Mouse (Mus musculus) limb, embryonic 13.5 days (tissue): ENCODE data around the gene Nrxn2. TPM values are rescaled to one million over a fixed set of nuclear protein-coding genes. Genes with fewer than 3 reads are reported as not detected.

Experiments used
- ATAC-seq: fragments of 200-750 bp; cut with Nextera tagmentation; 2 replicates; pipeline ENCODE4 v1.8.0; 2017; ENCODE audit warnings: low read depth, moderate number of reproducible peaks, moderate TSS enrichment; ENCODE audit not compliant: low FRiP score
- H3K27ac ChIP-seq: fragments of 300-500 bp; sonication (generic); 2 replicates; pipeline ENCODE4 v1.5.1; 2015; ENCODE audit warnings: inconsistent platforms, mild to moderate bottlenecking, moderate library complexity
- H3K27me3 ChIP-seq: fragments of 300-500 bp; sonication (generic); 2 replicates; pipeline ENCODE4 v1.6.1; 2015; ENCODE audit warnings: mild to moderate bottlenecking, inconsistent platforms
- H3K36me3 ChIP-seq: fragments of 300-500 bp; sonication (generic); 2 replicates; pipeline ENCODE4 v1.6.1; 2015; ENCODE audit warnings: inconsistent platforms, mild to moderate bottlenecking, moderate library complexity
- H3K4me1 ChIP-seq: fragments of 300-500 bp; sonication (generic); 2 replicates; pipeline ENCODE4 v1.6.1; 2015; ENCODE audit warnings: inconsistent platforms
- H3K4me2 ChIP-seq: fragments of 300-500 bp; sonication (generic); replicated peaks from 2 replicates; pipeline ENCODE4 v1.6.1; 2015; ENCODE audit warnings: inconsistent platforms, mild to moderate bottlenecking, moderate library complexity
- H3K4me3 ChIP-seq: fragments of 300-500 bp; sonication (generic); 2 replicates; pipeline ENCODE4 v1.5.1; 2015; ENCODE audit warnings: moderate library complexity, mild to moderate bottlenecking, inconsistent platforms
- H3K9ac ChIP-seq: fragments of 300-500 bp; sonication (generic); 2 replicates; pipeline ENCODE4 v1.6.1; 2015; ENCODE audit warnings: mild to moderate bottlenecking, inconsistent platforms
- H3K9me3 ChIP-seq: fragments of 300-500 bp; sonication (generic); 2 replicates; pipeline ENCODE4 v1.6.1; 2016; ENCODE audit warnings: inconsistent platforms
- WGBS: fragments of 180-500 bp; shearing (Covaris S2); methylation state at CpG from one replicate; pipeline ENCODE4 v1.1.7; 2015; 5-methylcytosine and 5-hydroxymethylcytosine counted together
- polyA plus RNA-seq: library from polyadenylated mRNA; unstranded; fragments of >200 nt; fragmentation: Nextera tagmentation; extraction: Ambion mirVana; gene quantifications from 2 replicates; pipeline ENCODE4 v1.2.1, GENCODE M21; 2015

Nrxn2 gene
- polyA plus RNA-seq, 1 experiment from 2014 or later: 1.6 TPM

DNA sequence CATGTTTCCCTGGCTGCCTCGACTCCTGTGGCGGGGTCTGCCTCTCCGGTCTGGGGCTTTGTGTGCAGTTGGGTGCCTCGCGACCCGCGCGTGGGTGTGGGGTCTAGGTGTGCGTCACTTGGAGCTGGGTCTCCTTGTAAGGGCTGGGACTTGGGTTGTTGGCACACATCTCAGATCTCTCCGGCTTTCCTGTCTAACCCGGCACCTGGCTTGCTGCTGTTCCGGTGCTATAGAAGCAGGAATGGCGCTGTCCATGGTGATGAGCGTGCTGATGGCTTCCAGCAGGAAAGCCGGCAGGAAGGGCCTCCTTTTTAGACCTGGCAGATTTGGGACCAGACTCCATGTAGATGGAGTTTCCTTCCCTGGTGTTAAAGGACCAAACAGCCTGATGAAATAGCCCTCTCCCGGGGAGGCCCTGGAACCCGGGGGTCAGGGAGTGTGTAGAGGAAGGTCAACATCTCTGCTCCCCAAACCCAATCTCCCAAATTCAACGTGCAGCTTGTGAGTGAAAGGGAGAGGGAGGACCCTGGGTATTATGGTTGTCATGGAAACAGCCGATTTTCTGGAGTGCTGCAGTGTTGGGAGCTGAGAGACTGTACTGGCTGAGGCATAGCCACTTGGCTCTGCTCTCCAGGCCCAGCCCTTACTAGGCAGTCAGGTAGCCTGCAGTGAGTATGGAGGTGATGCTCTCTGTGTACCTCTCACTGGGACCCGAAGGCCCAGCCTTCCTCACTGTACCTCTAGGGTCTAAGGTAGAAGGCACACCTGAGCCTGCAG lies 84.2 kb downstream of the Nrxn2 start:
- Histone ChIP-seq H3K9me3 (no peaks in the 10 kb centered on the region), H3K27ac (no peak overlapping the region), H3K9ac (no peak overlapping the region), H3K4me1 (peaks cover 21% of the 10 kb centered on the region), H3K27me3 (peaks cover 100% of the 10 kb centered on the region), H3K4me3 (peak overlapping the region; percentile 38), H3K36me3 (no peaks in the 10 kb centered on the region), H3K4me2 (peak overlapping the region; percentile 72)
- WGBS: 4% methylated on average over 20 of the region's 20 CpGs
- no peak; the same call in 1 of the 2 replicates for ATAC-seq

DNA sequence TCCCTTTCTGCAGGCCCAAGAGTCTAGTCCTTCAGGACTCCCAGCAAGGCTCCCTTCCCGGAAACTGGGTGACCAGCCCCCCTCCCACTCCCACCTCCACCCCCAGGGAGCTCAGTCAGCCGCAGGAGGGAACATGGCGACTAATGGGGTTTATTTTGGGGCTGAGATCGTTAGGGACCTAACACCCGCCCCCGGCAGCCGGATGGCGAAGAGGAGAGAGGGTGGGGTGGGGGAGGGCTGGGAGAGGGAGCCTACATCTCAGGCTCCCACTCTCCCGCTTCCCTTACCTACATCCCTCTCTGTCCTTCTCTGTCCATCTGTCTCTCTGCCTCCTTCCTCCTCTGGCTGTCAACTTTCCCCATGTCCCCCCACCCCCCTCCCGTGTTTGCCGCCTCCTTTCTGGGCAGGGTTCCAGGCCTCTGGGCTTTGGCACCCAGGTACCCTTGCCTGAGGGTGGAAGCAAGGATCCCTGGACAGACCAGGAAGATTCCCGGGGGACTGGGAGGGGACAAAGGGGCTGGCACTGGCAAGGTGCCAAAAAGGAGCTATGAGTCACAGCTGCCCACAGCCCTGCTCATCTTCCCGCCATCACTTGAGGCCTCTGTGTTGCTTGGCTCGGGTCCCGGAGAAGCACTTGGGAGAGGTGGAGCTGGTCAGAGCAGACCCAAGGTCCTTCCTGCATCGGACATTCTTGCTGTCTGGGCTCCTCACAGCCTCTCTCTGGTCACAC lies 85.6 kb downstream of the Nrxn2 start:
- peaks cover 14% of the 10 kb centered on the region for H3K4me1 ChIP-seq
- 33% methylated on average over 12 of the region's 16 CpGs for WGBS
- H3K4me3 ChIP-seq: no peak overlapping the region
- no peak for ATAC-seq
- H3K4me2 ChIP-seq: no peak overlapping the region
- no peaks in the 10 kb centered on the region for H3K9me3 ChIP-seq
- H3K9ac ChIP-seq: no peak overlapping the region
- peaks cover 95% of the 10 kb centered on the region for H3K27me3 ChIP-seq
- H3K27ac ChIP-seq: no peak overlapping the region
- H3K36me3 ChIP-seq: no peaks in the 10 kb centered on the region

DNA sequence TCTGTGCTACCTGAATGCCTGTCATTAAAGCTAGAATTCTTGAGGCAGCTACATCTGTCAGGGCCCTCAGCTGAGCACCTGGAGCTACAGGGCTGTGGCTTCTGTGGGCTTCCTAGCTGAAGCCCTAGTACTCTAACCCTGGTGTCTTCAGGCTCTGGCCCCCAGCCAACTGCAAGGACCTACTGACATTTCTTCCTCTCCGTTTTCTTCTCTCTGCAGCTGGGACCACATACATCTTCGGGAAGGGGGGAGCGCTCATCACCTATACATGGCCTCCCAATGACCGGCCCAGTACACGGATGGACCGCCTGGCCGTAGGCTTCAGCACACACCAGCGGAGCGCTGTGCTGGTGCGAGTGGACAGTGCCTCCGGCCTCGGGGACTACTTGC lies 86.1 kb downstream of the Nrxn2 start:
- Histone ChIP-seq H3K36me3 (no peaks in the 10 kb centered on the region), H3K4me1 (peaks cover 14% of the 10 kb centered on the region), H3K4me3 (no peak overlapping the region), H3K27me3 (peaks cover 94% of the 10 kb centered on the region), H3K4me2 (no peak overlapping the region), H3K9me3 (no peaks in the 10 kb centered on the region), H3K9ac (no peak overlapping the region), H3K27ac (no peak overlapping the region)
- 91% methylated on average over 12 of the region's 12 CpGs for WGBS
- ATAC-seq: no peak

DNA sequence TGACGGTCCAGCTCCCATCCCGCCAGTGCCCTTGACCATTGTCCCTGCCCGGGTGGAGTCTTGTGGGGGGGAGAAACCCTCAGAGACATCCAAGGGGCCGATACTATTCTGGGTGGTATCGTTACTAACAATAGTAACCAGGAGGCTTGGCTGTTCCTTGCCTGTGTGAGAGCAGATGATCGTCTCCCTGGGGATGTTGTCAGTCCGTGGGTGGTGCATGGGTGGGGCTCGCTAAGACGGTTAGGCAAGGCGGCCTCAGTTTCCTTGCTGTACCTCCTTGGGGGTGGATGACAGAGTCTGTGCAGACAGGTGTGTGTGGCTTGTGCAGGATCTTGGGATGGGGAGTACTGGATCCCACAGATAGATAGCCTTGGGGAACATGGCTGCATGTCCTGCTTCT lies 88.9 kb downstream of the Nrxn2 start:
- H3K27ac ChIP-seq: no peak overlapping the region
- no peaks in the 10 kb centered on the region for H3K9me3 ChIP-seq
- H3K4me1 ChIP-seq: peaks cover 6% of the 10 kb centered on the region
- ATAC-seq: no peak
- H3K4me3 ChIP-seq: no peak overlapping the region
- WGBS: 52% methylated on average over 10 of the region's 10 CpGs
- H3K4me2 ChIP-seq: no peak overlapping the region
- H3K9ac ChIP-seq: no peak overlapping the region
- peaks cover 94% of the 10 kb centered on the region for H3K27me3 ChIP-seq
- H3K36me3 ChIP-seq: no peaks in the 10 kb centered on the region

DNA sequence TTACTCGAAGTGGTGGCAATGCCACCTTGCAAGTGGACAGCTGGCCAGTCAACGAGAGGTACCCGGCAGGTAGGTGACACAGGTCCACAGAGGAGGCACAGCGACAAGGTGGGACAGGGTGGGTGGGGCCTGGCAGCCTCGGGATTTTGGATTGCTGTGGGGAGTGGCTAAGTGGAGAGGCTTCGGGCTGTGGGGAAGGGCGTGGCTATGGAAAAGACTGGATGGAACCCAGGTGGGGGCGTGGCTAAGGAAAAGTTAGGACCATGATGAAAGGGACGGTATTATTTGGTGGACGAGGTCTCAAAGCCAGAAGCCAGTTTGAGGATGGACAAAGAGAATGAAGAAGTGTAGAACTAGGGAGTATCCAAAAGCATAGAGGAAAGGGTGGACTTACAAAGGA lies 91.3 kb downstream of the Nrxn2 start:
- peaks cover 7% of the 10 kb centered on the region; the same call in 1 of the 2 replicates for H3K4me1 ChIP-seq
- peaks cover 94% of the 10 kb centered on the region for H3K27me3 ChIP-seq
- H3K36me3 ChIP-seq: no peaks in the 10 kb centered on the region
- H3K27ac ChIP-seq: no peak overlapping the region
- no peak overlapping the region for H3K4me3 ChIP-seq
- H3K4me2 ChIP-seq: no peak overlapping the region
- ATAC-seq: no peak
- 65% methylated on average over 10 of the region's 10 CpGs for WGBS
- no peaks in the 10 kb centered on the region for H3K9me3 ChIP-seq
- H3K9ac ChIP-seq: no peak overlapping the region

DNA sequence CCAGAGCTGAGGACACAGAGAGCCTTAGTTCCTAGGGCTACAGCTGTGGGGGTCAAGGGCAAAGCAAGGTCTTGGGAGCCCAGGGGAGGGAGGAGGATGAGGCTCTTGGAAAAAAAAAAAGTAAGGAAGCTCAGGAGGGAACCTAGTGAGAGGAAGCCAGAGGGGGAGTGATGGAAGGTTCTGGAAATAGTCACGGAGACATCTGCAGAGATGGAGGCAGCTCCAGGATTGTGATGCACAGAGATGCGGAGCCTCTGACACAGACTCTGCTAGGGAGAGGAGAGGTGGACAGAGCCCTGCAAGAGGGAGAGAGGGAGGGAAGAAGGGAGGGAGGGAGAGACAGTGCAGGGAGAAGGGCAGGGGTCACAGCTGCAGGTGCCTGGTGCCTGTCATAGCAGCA lies 92.0 kb downstream of the Nrxn2 start:
- Histone ChIP-seq H3K4me3 (no peak overlapping the region), H3K4me1 (peaks cover 7% of the 10 kb centered on the region; the same call in 1 of the 2 replicates), H3K27me3 (peaks cover 91% of the 10 kb centered on the region), H3K27ac (no peak overlapping the region), H3K36me3 (no peaks in the 10 kb centered on the region), H3K4me2 (no peak overlapping the region), H3K9ac (no peak overlapping the region), H3K9me3 (no peaks in the 10 kb centered on the region)
- 81% methylated on average over 2 of the region's 2 CpGs for WGBS
- no peak for ATAC-seq

DNA sequence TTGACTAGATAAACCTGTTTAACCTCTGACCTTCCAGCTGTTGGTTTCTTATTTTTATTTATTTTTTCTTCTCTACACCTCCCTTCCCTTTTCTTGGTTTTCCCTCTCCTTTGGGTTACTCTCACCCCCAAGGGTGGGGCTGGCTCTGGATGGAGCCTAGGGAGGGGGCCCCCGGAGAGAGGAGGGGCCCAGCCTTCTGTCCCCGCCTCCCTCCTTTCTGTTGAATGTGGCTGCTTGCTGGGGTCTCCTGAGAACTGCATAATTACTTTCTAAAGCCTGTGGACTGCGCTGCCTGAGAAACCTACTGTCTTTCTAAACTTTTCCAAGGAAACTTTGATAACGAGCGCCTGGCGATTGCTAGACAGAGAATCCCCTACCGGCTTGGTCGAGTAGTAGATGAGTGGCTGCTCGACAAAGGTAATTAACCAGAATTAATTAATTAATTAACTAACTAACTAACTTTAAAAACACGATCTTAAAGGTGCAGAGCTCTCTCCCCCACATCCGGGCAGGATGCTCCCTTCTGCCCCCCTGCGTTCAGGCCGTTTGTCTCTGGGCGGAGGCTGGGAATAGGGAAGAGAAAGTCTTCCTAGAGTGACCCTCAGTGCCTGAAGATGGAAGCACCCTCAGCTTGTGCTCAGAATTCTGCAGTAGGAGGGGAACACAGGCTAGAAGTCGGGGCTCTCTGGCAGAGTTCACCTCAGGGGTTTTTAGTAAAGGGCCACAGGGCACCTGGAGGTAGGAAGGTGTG lies 95.0 kb downstream of the Nrxn2 start:
- Histone ChIP-seq H3K4me2 (no peak overlapping the region), H3K36me3 (no peaks in the 10 kb centered on the region), H3K4me1 (peaks cover 7% of the 10 kb centered on the region; the same call in 1 of the 2 replicates), H3K4me3 (no peak overlapping the region), H3K27ac (no peak overlapping the region), H3K9me3 (no peaks in the 10 kb centered on the region), H3K27me3 (peaks cover 65% of the 10 kb centered on the region), H3K9ac (no peak overlapping the region; the same call in 1 of the 2 replicates)
- no peak for ATAC-seq
- WGBS: 5% methylated on average over 15 of the region's 15 CpGs

DNA sequence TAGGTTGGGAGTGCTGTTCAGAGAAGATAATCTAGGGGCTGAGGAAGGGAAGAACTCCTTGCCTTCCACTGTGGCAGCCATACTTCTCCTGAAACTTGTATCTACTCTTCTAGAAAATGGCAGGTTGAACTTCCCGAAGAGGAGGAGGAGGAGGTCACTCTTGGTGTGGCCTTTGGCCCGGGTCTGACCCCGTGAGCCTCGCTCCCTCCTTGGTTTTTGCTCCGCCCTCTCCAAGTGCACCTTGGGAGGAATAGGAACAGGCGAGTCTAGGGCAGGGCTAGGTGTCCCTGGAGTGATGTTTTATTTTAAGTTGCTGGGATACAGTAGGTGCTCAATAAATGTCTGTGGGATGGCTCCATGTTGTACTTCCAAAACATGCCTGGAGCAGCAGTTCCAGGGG lies 96.4 kb downstream of the Nrxn2 start:
- H3K4me1 ChIP-seq: peaks cover 7% of the 10 kb centered on the region; the same call in 1 of the 2 replicates
- WGBS: 57% methylated on average over 6 of the region's 6 CpGs
- H3K27ac ChIP-seq: no peak overlapping the region
- no peak for ATAC-seq
- peaks cover 57% of the 10 kb centered on the region for H3K27me3 ChIP-seq
- H3K9me3 ChIP-seq: no peaks in the 10 kb centered on the region
- H3K4me2 ChIP-seq: no peak overlapping the region
- no peaks in the 10 kb centered on the region for H3K36me3 ChIP-seq
- H3K9ac ChIP-seq: no peak overlapping the region
- H3K4me3 ChIP-seq: no peak overlapping the region

DNA sequence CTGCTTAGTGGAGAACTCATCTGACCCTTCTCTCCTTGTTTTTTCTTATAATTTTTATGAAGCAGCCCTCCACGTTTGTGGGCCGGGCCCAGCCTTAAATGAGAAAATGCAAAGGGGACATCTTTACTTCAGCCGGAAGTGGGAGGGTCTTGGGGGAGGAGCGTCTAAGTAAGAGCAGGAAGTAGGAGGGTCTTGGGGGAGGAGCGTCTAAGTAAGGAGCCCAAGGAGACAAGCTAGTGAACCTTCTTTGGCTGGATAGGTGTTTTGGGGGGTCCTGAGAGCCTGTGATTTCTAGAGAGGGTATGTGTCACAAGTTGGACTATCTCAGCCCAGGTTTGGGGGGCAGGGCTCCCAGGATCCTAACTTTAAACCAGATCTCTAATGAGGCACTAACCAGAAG lies 96.9 kb downstream of the Nrxn2 start:
- Histone ChIP-seq H3K9ac (no peak overlapping the region), H3K4me1 (peaks cover 7% of the 10 kb centered on the region; the same call in 1 of the 2 replicates), H3K27ac (no peak overlapping the region), H3K4me2 (no peak overlapping the region), H3K9me3 (no peaks in the 10 kb centered on the region), H3K4me3 (no peak overlapping the region), H3K27me3 (peaks cover 52% of the 10 kb centered on the region), H3K36me3 (no peaks in the 10 kb centered on the region)
- 63% methylated on average over 5 of the region's 5 CpGs for WGBS
- ATAC-seq: no peak

DNA sequence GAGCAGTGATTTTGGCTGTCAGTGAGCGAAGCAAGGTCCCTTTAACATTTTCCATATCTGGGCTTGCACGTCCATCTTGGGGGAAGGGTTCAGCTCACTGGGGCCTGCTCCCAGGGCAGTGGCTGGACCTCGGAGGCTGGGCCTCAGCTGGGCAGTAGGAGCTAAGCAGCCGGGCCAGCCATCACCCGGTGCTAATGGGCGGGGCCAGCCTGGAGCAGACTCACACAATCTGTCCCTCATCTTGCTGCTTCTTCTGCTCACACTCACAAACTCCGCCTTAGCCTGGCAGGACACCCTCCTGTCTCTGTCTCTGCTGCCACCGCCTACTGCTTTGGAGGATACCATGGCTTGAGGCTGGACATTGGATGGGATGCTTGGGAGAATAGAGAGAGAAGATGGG lies 97.6 kb downstream of the Nrxn2 start:
- Histone ChIP-seq H3K4me1 (peaks cover 7% of the 10 kb centered on the region; the same call in 1 of the 2 replicates), H3K4me2 (no peak overlapping the region), H3K27ac (no peak overlapping the region), H3K4me3 (no peak overlapping the region), H3K27me3 (peaks cover 45% of the 10 kb centered on the region), H3K9me3 (no peaks in the 10 kb centered on the region), H3K36me3 (no peaks in the 10 kb centered on the region), H3K9ac (no peak overlapping the region)
- WGBS: 63% methylated on average over 8 of the region's 8 CpGs
- no peak for ATAC-seq

DNA sequence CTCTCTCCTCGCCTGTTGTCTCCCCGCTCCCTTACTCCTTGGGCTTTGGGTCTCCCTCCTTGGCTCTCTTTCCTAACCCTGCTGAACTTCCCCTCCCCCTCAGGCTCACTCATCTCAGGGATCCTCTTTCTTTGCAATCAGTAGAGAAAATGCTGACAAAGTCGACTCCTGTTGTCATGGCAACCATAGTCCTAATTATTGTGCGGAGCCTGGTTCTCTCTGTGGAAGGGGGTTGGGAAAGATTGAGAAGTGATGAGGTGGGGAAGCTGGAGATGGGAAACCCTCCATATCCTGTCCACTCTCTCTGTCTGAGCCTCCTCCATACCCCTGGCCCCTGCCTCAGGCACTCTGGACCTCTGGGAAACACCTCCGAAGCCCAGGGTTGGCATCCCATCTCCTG lies 100.1 kb downstream of the Nrxn2 start:
- H3K9ac ChIP-seq: no peak overlapping the region
- H3K9me3 ChIP-seq: no peaks in the 10 kb centered on the region
- peaks cover 20% of the 10 kb centered on the region for H3K27me3 ChIP-seq
- peaks cover 3% of the 10 kb centered on the region; the same call in 1 of the 2 replicates for H3K4me1 ChIP-seq
- H3K36me3 ChIP-seq: no peaks in the 10 kb centered on the region
- H3K27ac ChIP-seq: no peak overlapping the region
- H3K4me3 ChIP-seq: no peak overlapping the region
- H3K4me2 ChIP-seq: no peak overlapping the region
- WGBS: 57% methylated on average over 5 of the region's 5 CpGs
- ATAC-seq: no peak

DNA sequence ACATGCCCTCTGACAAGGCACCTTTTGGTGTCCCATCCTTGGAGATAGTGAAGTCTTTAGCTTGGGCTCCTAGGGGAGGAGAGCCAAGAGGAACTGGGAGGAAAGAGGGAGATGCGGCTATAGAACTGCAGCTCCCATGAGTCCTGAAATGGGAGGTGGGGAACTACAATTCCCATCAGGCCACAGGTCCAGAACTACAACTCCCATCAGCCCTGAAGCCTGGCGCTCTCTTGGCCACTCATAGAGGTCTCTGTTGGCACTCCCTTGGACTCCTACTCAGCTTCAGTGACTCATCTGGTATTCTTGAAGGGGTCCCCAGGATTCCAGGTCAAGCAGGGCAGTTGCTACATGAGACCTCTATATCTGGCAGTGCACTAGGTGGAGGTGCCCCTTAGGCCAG lies 101.0 kb downstream of the Nrxn2 start:
- H3K4me1 ChIP-seq: no peaks in the 10 kb centered on the region
- peaks cover 11% of the 10 kb centered on the region for H3K27me3 ChIP-seq
- no peaks in the 10 kb centered on the region for H3K36me3 ChIP-seq
- H3K9me3 ChIP-seq: no peaks in the 10 kb centered on the region
- 60% methylated on average over 2 of the region's 2 CpGs for WGBS
- H3K9ac ChIP-seq: no peak overlapping the region
- ATAC-seq: no peak
- no peak overlapping the region for H3K4me2 ChIP-seq
- no peak overlapping the region for H3K4me3 ChIP-seq
- H3K27ac ChIP-seq: no peak overlapping the region
